Mouse (Mus musculus): ENCODE results near the gene Rcor2.

GRCm38 (mm10) chr19:7266421-7266831, 699 bp upstream of the Rcor2 start:
- TF ChIP-seq POLR2A (IDR thresholded peaks at IDR 0.05; ENCODE audit: borderline replicate concordance, control insufficient read depth, low read depth, low read length) (no peak), CTCF (IDR thresholded peaks at IDR 0.05; ENCODE audit: control insufficient read depth, insufficient read depth, low read length) (no peak)

Measured in bone marrow, adult 2 months (tissue).